In genomic region chr14:54409980-54410810, GRCm38 (mm10) we compare ENCODE assay signal across 1 mouse cellular context.
TF ChIP-seq lines count a peak whose summit lies in the region.

No protein-coding gene starts in this region.

TF ChIP-seq in CH12.LX, 34 proteins besides CTCF, POLR2A, EP300 and RAD21:
- TF ChIP-seq SIN3A (IDR thresholded peaks at IDR 0.05; ENCODE audit: low read length), result peak; percentile 37; the same call in 1 of the 2 replicates
- TF ChIP-seq HCFC1 (IDR thresholded peaks at IDR 0.05; ENCODE audit: low read depth, low read length), result no peak
- no peak; the same call in 1 of the 2 replicates for TF ChIP-seq MAX (IDR thresholded peaks at IDR 0.05; ENCODE audit: low read length)
- no peak for TF ChIP-seq UBTF (IDR thresholded peaks at IDR 0.05; ENCODE audit: low read depth, low read length)
- no peak for TF ChIP-seq E2F4 (IDR thresholded peaks at IDR 0.05; ENCODE audit: insufficient replicate concordance, low read depth, low read length)
- TF ChIP-seq ZNF384 (IDR thresholded peaks at IDR 0.05; ENCODE audit: low read depth, low read length), result no peak
- TF ChIP-seq GABPA (IDR thresholded peaks at IDR 0.05; ENCODE audit: insufficient replicate concordance, low read depth, low read length), result no peak
- TF ChIP-seq JUN (IDR thresholded peaks at IDR 0.05; ENCODE audit: insufficient read depth, low read depth, low read length), result no peak
- TF ChIP-seq MYC (IDR thresholded peaks at IDR 0.05; ENCODE audit: low read depth, low read length), result peak; percentile 73
- TF ChIP-seq TBP (conservative IDR thresholded peaks at IDR 0.05; ENCODE audit: low read depth, low read length), result no peak
- TF ChIP-seq BHLHE40 (IDR thresholded peaks at IDR 0.05; ENCODE audit: low read depth, low read length), result no peak
- peak; percentile 50; the same call in 1 of the 2 replicates for TF ChIP-seq MAFK (IDR thresholded peaks at IDR 0.05; ENCODE audit: insufficient replicate concordance, low read length)
- TF ChIP-seq CHD2 (IDR thresholded peaks at IDR 0.05; ENCODE audit: low read length), result peak; percentile 4; the same call in 1 of the 2 replicates
- TF ChIP-seq MAZ (IDR thresholded peaks at IDR 0.05; ENCODE audit: low read depth, low read length), result no peak
TF ChIP-seq in CH12.LX: peak in this region for 4.
